Mouse (Mus musculus) liver, adult 2 months (tissue): ENCODE results near the gene Dnah8. TPM values are rescaled to one million over a fixed set of nuclear protein-coding genes. Genes with fewer than 3 reads are reported as not detected.

Source experiments
- DNase-seq: peaks from one replicate; pipeline ENCODE4 v3.0.0-alpha.2; 2011; ENCODE audit warnings: low read depth, low spot score; ENCODE audit errors: extremely low read depth
- H3K27ac ChIP-seq: fragments of 200-500 bp; replicated peaks from 2 replicates; pipeline ENCODE4 v1.5.1; 2012; ENCODE audit warnings: low read depth, mild to moderate bottlenecking, control low read depth, inconsistent platforms, low read length; ENCODE audit not compliant: insufficient read depth
- H3K27me3 ChIP-seq: fragments of 200-500 bp; 2 replicates; pipeline ENCODE4 v1.6.1; 2012; ENCODE audit warnings: mild to moderate bottlenecking, moderate library complexity, low read length, inconsistent platforms; ENCODE audit not compliant: control insufficient read depth, insufficient read depth
- H3K36me3 ChIP-seq: fragments of 200-500 bp; 2 replicates; pipeline ENCODE4 v1.6.1; 2012; ENCODE audit warnings: low read length, inconsistent platforms; ENCODE audit not compliant: control insufficient read depth, insufficient read depth
- H3K4me1 ChIP-seq: fragments of 200-500 bp; 2 replicates; pipeline ENCODE4 v1.6.1; 2011; ENCODE audit warnings: low read length; ENCODE audit not compliant: control insufficient read depth, insufficient read depth
- H3K4me3 ChIP-seq: fragments of 200-500 bp; 2 replicates; pipeline ENCODE4 v1.5.1; 2011; ENCODE audit warnings: low read depth, mild to moderate bottlenecking, control low read depth, low read length, moderate library complexity; ENCODE audit not compliant: insufficient read depth
- H3K79me2 ChIP-seq: fragments of 200-500 bp; 2 replicates; pipeline ENCODE4 v1.6.1; 2012; ENCODE audit warnings: inconsistent platforms, mild to moderate bottlenecking, low read length, moderate library complexity; ENCODE audit not compliant: control insufficient read depth, insufficient read depth
- H3K9ac ChIP-seq: fragments of 200-500 bp; 2 replicates; pipeline ENCODE4 v1.6.1; 2012; ENCODE audit warnings: low read depth, mild to moderate bottlenecking, control low read depth, inconsistent platforms, low read length
- CTCF ChIP-seq: fragments of 200-500 bp; IDR thresholded peaks from 2 replicates; pipeline ENCODE4 v1.5.1; 2011; ENCODE audit warnings: low read depth, low read length, control low read depth
- POLR2A ChIP-seq: fragments of 200-500 bp; IDR thresholded peaks from 2 replicates; pipeline ENCODE4 v1.6.1; 2011; ENCODE audit warnings: low read length, control low read depth; ENCODE audit not compliant: insufficient read depth; ENCODE audit errors: extremely low read depth
- WGBS: fragments of 180-500 bp; shearing (Covaris S2); methylation state at CpG from one replicate; pipeline ENCODE4 v1.1.7; 2018; 5-methylcytosine and 5-hydroxymethylcytosine counted together
- polyA plus RNA-seq: library from polyadenylated mRNA; depleted of rRNA; stranded (reverse); fragments of >200 nt; gene quantifications from 2 replicates; pipeline ENCODE4 v1.2.3, GENCODE M21; 2012
- total RNA-seq: library from RNA; depleted of rRNA; stranded (reverse); fragments of >200 nt; gene quantifications from 2 replicates; pipeline ENCODE4 v1.2.3, GENCODE M21; 2014

Dnah8 gene
- total and polyA plus RNA-seq, 2 experiments, result 0.18 to 0.20 TPM

- DNase-seq, result no peak
- WGBS, result 97% methylated on average over 8 of the region's 8 CpGs
- no peak overlapping the region for H3K27ac ChIP-seq
- H3K36me3 ChIP-seq, result no peaks in the 10 kb centered on the region
- H3K27me3 ChIP-seq, result no peaks in the 10 kb centered on the region
- H3K4me1 ChIP-seq, result no peaks in the 10 kb centered on the region
- TF ChIP-seq POLR2A, result no peak
- no peak for TF ChIP-seq CTCF
- H3K4me3 ChIP-seq, result no peak overlapping the region
- no peak overlapping the region for H3K9ac ChIP-seq
- no peaks in the 10 kb centered on the region for H3K79me2 ChIP-seq
These were observed 195.0 kb downstream of the Dnah8 start for GRCm38 (mm10) chr17:30819134-30819533.

- Histone ChIP-seq H3K27ac (no peak overlapping the region), H3K79me2 (no peaks in the 10 kb centered on the region), H3K4me3 (no peak overlapping the region), H3K36me3 (no peaks in the 10 kb centered on the region), H3K27me3 (no peaks in the 10 kb centered on the region), H3K4me1 (no peaks in the 10 kb centered on the region), H3K9ac (no peak overlapping the region)
- no peak for DNase-seq
- WGBS, result 20% methylated on average over 6 of the region's 6 CpGs
- TF ChIP-seq POLR2A (no peak), CTCF (no peak)
These were observed 197.0 kb downstream of the Dnah8 start for GRCm38 (mm10) chr17:30821115-30821514.

- no peaks in the 10 kb centered on the region for H3K36me3 ChIP-seq
- H3K4me3 ChIP-seq, result no peak overlapping the region
- H3K79me2 ChIP-seq, result no peaks in the 10 kb centered on the region
- no peaks in the 10 kb centered on the region for H3K4me1 ChIP-seq
- no peaks in the 10 kb centered on the region for H3K27me3 ChIP-seq
- H3K9ac ChIP-seq, result no peak overlapping the region
- H3K27ac ChIP-seq, result no peak overlapping the region
- 88% methylated on average over 7 of the region's 7 CpGs for WGBS
- DNase-seq, result no peak
- no peak for TF ChIP-seq CTCF
These were observed 200.3 kb downstream of the Dnah8 start for GRCm38 (mm10) chr17:30824473-30824872.

- WGBS, result 74% methylated on average over 11 of the region's 11 CpGs
- Histone ChIP-seq H3K36me3 (no peaks in the 10 kb centered on the region), H3K9ac (no peak overlapping the region), H3K27me3 (no peaks in the 10 kb centered on the region), H3K4me1 (no peaks in the 10 kb centered on the region), H3K79me2 (no peaks in the 10 kb centered on the region), H3K4me3 (no peak overlapping the region), H3K27ac (no peak overlapping the region)
- no peak for DNase-seq
- TF ChIP-seq CTCF, result no peak
- no peak for TF ChIP-seq POLR2A
These were observed 201.7 kb downstream of the Dnah8 start for GRCm38 (mm10) chr17:30825731-30826304.

- Histone ChIP-seq H3K9ac (no peak overlapping the region), H3K27me3 (no peaks in the 10 kb centered on the region), H3K4me1 (no peaks in the 10 kb centered on the region), H3K27ac (no peak overlapping the region), H3K79me2 (no peaks in the 10 kb centered on the region), H3K36me3 (no peaks in the 10 kb centered on the region), H3K4me3 (no peak overlapping the region)
- DNase-seq, result no peak
- WGBS, result 100% methylated on average over 2 of the region's 2 CpGs
- TF ChIP-seq CTCF, result no peak
These were observed 207.0 kb downstream of the Dnah8 start for GRCm38 (mm10) chr17:30831170-30831569.

DNA sequence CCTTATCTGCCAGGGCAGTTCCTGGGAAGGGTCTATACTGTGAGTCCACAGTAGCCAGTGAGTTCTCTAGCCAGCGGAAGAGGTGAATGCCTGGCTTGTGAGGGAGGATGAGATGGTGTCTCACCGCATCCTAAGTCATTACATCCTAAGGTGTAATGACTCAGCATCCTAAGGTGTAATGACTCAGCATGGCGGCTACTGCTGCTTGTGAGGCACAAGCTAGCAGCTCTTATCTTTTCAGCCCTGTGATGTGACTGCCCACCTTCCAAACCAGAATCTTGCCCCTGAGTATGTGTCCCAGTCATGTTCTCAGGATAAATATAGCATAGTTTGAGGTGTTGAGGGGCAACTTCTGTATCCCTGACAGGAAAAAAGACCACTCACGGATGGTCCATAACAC lies 211.3 kb downstream of the Dnah8 start:
- Histone ChIP-seq H3K4me3 (no peak overlapping the region), H3K9ac (no peak overlapping the region), H3K27ac (no peak overlapping the region), H3K4me1 (no peaks in the 10 kb centered on the region), H3K79me2 (no peaks in the 10 kb centered on the region), H3K36me3 (no peaks in the 10 kb centered on the region), H3K27me3 (no peaks in the 10 kb centered on the region)
- no peak for TF ChIP-seq CTCF
- no peak for TF ChIP-seq POLR2A
- 91% methylated on average over 4 of the region's 4 CpGs for WGBS
- DNase-seq, result no peak
